In genomic region chr6:143142861-143143260, GRCm38 (mm10) we compare ENCODE assay signal across 25 mouse cellular contexts. TPM values are rescaled to one million over a fixed set of nuclear protein-coding genes. Genes with fewer than 3 reads are reported as not detected.
A peak's percentile ranks its signal among the peaks of the same experiment; 100 is the strongest.
DNase-seq lines count a peak whose midpoint lies in the region; ATAC-seq and TF ChIP-seq lines count a peak whose summit lies in the region.
"Had no signal": no experiment of that assay in that cellular context is flagged by ENCODE, and none has a peak within 500 bp of the region (broad histone marks: within the 10 kb centered on the region; RNA-seq: fewer than 3 reads in every experiment).

No protein-coding gene starts in this region.

- no peaks in the 10 kb centered on the region for H3K27me3 ChIP-seq in ES-Bruce4 (ENCODE audit: control insufficient read depth, insufficient read depth, low read length, poor library complexity, severe bottlenecking)
- no peaks in the 10 kb centered on the region for H3K27me3 ChIP-seq in cerebellum, adult 2 months (ENCODE audit: control insufficient read depth, insufficient read depth, low read length)
- H3K27me3 ChIP-seq in intestine, postnatal 0 days (replicated peaks; ENCODE audit: control insufficient read depth, insufficient read depth, low read length): no peaks in the 10 kb centered on the region
- H3K27me3 ChIP-seq: embryonic facial prominence, embryonic 13.5 days; forebrain, embryonic 15.5 days; heart, embryonic 13.5 days; hindbrain, embryonic 12.5 days; hindbrain, embryonic 15.5 days had no signal

- peak overlapping the region; percentile 98 for H3K27ac ChIP-seq in ES-Bruce4 (ENCODE audit: insufficient read depth, low read length)
- no peak overlapping the region for H3K27ac ChIP-seq in cerebellum, adult 2 months (ENCODE audit: insufficient read depth, low read length)
- H3K27ac ChIP-seq in intestine, postnatal 0 days (ENCODE audit: low read depth, low read length): no peak overlapping the region
- H3K27ac ChIP-seq: embryonic facial prominence, embryonic 10.5 days; embryonic facial prominence, embryonic 13.5 days; forebrain, embryonic 12.5 days; forebrain, embryonic 15.5 days; heart, adult 2 months; heart, embryonic 10.5 days; heart, embryonic 13.5 days; hindbrain, embryonic 12.5 days; hindbrain, embryonic 15.5 days had no signal

- WGBS in cerebellum, adult 2 months: 94% methylated on average over 4 of the region's 4 CpGs
- 88% methylated on average over 4 of the region's 4 CpGs for WGBS in intestine, postnatal 0 days

- TF ChIP-seq CTCF in ES-Bruce4 (IDR thresholded peaks at IDR 0.05; ENCODE audit: low read depth, low read length): no peak
- TF ChIP-seq CTCF in cerebellum, adult 2 months (IDR thresholded peaks at IDR 0.05; ENCODE audit: borderline replicate concordance, insufficient read depth, low read depth, low read length): no peak
- TF ChIP-seq CTCF in intestine, postnatal 0 days (IDR thresholded peaks at IDR 0.05; ENCODE audit: low read depth): no peak

- H3K36me3 ChIP-seq in ES-Bruce4 (ENCODE audit: control insufficient read depth, insufficient read depth, low read length, poor library complexity, severe bottlenecking): no peaks in the 10 kb centered on the region
- no peaks in the 10 kb centered on the region for H3K36me3 ChIP-seq in intestine, postnatal 0 days (ENCODE audit: control insufficient read depth, insufficient read depth)
- H3K36me3 ChIP-seq: embryonic facial prominence, embryonic 10.5 days; embryonic facial prominence, embryonic 13.5 days; forebrain, embryonic 12.5 days; forebrain, embryonic 15.5 days; heart, embryonic 10.5 days; heart, embryonic 13.5 days; hindbrain, embryonic 12.5 days; hindbrain, embryonic 15.5 days had no signal

- peaks cover 4% of the 10 kb centered on the region for H3K4me1 ChIP-seq in ES-Bruce4 (ENCODE audit: control insufficient read depth, insufficient read depth, low read length)
- no peaks in the 10 kb centered on the region for H3K4me1 ChIP-seq in cerebellum, adult 2 months (ENCODE audit: control insufficient read depth, insufficient read depth, low read length)
- H3K4me1 ChIP-seq in intestine, postnatal 0 days (replicated peaks; ENCODE audit: control insufficient read depth, insufficient read depth, low read length): no peaks in the 10 kb centered on the region
- H3K4me1 ChIP-seq: forebrain, embryonic 12.5 days; forebrain, embryonic 15.5 days; heart, embryonic 13.5 days had no signal

- ATAC-seq in intestine, postnatal 0 days: no peak
- ATAC-seq: CD4-positive, CD25-positive, alpha-beta regulatory T cell, adult 4 months had no signal

- peak overlapping the region; percentile 53 for H3K9ac ChIP-seq in ES-Bruce4 (ENCODE audit: low read depth, poor library complexity, severe bottlenecking)
- H3K9ac ChIP-seq in intestine, postnatal 0 days (ENCODE audit: low read depth, low read length): no peak overlapping the region
- H3K9ac ChIP-seq: forebrain, embryonic 12.5 days; forebrain, embryonic 15.5 days; heart, embryonic 13.5 days; hindbrain, embryonic 12.5 days; hindbrain, embryonic 15.5 days had no signal

- no peak overlapping the region for H3K4me2 ChIP-seq in intestine, postnatal 0 days (replicated peaks; ENCODE audit: low read depth)

- H3K9me3 ChIP-seq in ES-Bruce4 (replicated peaks; ENCODE audit: control insufficient read depth, insufficient read depth, low read length, poor library complexity, severe bottlenecking): no peaks in the 10 kb centered on the region
- no peaks in the 10 kb centered on the region for H3K9me3 ChIP-seq in intestine, postnatal 0 days (ENCODE audit: control insufficient read depth)
- H3K9me3 ChIP-seq: embryonic facial prominence, embryonic 10.5 days; embryonic facial prominence, embryonic 13.5 days; forebrain, embryonic 12.5 days; forebrain, embryonic 15.5 days; heart, embryonic 10.5 days; hindbrain, embryonic 12.5 days; hindbrain, embryonic 15.5 days had no signal

- DNase-seq in ES-CJ7 (ENCODE audit: low read depth, low spot score) (peak; percentile 67), ZHBTc4 (ENCODE audit: low read depth, low spot score) (peak; percentile 44)
- no peak for DNase-seq in cerebellum, adult 2 months
- DNase-seq in layer of hippocampus, adult 18-20 months (ENCODE audit: low spot score in 2 of 2): no peak
- DNase-seq: adrenal gland, postnatal 10 days; adrenal gland, postnatal 36 days; cerebellum, adult 18-20 months; cerebellum, adult 9-11 months; cerebellum, postnatal 25 days; embryo, embryonic 11 days; gastrocnemius, postnatal 25 days; heart, adult 2 months; heart, postnatal 14 days had no signal

- H3K4me3 ChIP-seq in ES-Bruce4 (ENCODE audit: low read depth, low read length): no peak overlapping the region
- H3K4me3 ChIP-seq in cerebellum, adult 2 months (replicated peaks; ENCODE audit: insufficient read depth, low read depth, low read length): no peak overlapping the region
- H3K4me3 ChIP-seq in intestine, postnatal 0 days (ENCODE audit: low read depth, low read length): no peak overlapping the region
- H3K4me3 ChIP-seq: erythroblast, embryonic 14.5 days; heart, adult 2 months; hindbrain, embryonic 12.5 days had no signal

- no peak for TF ChIP-seq EP300 in ES-Bruce4 (IDR thresholded peaks at IDR 0.05; ENCODE audit: insufficient read depth, low read depth, low read length)

- no peak for TF ChIP-seq POLR2A in ES-Bruce4 (IDR thresholded peaks at IDR 0.05; ENCODE audit: insufficient read depth, low read length)
- no peak for TF ChIP-seq POLR2A in cerebellum, adult 2 months (IDR thresholded peaks at IDR 0.05; ENCODE audit: borderline replicate concordance, insufficient read depth, low read length)

RNA-seq across cellular contexts. Expression of gene Etnk1, which starts 24.2 kb away (rescaled TPM):
- 140 and 149 TPM in 2 replicates for polyA plus RNA-seq in ES-Bruce4 (2011; ENCODE audit: insufficient read depth, insufficient read length, low read depth, missing spikeins)
- polyA plus RNA-seq in cerebellum, adult 2 months (2012; rRNA removed): 157 and 163 TPM in 2 replicates
- polyA plus RNA-seq in intestine, postnatal 0 days (2015; fragmentation: Nextera tagmentation; extraction: Ambion mirVana): 14.5 and 16.4 TPM in 2 replicates
- total RNA-seq in layer of hippocampus, adult 18-20 months (2021): 100 to 1,000 TPM; 170 to 175 TPM

RNA-seq across cellular contexts. Expression of gene C2cd5, which starts 42.9 kb away (rescaled TPM):
- polyA plus RNA-seq in ES-Bruce4 (2011; ENCODE audit: insufficient read depth, insufficient read length, low read depth, missing spikeins): 49.6 and 57.2 TPM in 2 replicates
- polyA plus RNA-seq in cerebellum, adult 2 months (2012; rRNA removed): 84.7 and 91.7 TPM in 2 replicates
- polyA plus RNA-seq in intestine, postnatal 0 days (2015; fragmentation: Nextera tagmentation; extraction: Ambion mirVana): 10.2 and 10.4 TPM in 2 replicates
- total RNA-seq in layer of hippocampus, adult 18-20 months (2021): 10 to 100 TPM; 85.2 to 88.4 TPM

Comparison
In these comparisons a context has a peak if more than half of its experiments do, and no peak if none do; other contexts are left out.
1. DNase-seq: peak in ES-CJ7 (single experiment) and ZHBTc4 (single experiment); none in cerebellum, adult 2 months (0 of 2) and layer of hippocampus, adult 18-20 months (0 of 2).